Mouse (Mus musculus) cerebellum, postnatal 10 days (tissue): ENCODE data around the gene Hspa1b.
"Not testable (repeated sequence)": the region's sequence is repeated elsewhere in the genome, so short reads cannot be mapped to it uniquely, and the experiment has no call there.

ENCODE experiments used
- DNase-seq, 2 experiments: peaks; one replicate each; pipeline ENCODE4 v3.0.0; 2021; ENCODE audit warnings: mixed read lengths in 2 of 2

Hspa1b gene

GRCm38 (mm10) chr17:34959130-34959778 lies at the start of gene Hspa1b:
TSS of gene Hspa1b (minus strand) at chr17:34959238.
- peak; percentile 77 to 79 for DNase-seq

DNA sequence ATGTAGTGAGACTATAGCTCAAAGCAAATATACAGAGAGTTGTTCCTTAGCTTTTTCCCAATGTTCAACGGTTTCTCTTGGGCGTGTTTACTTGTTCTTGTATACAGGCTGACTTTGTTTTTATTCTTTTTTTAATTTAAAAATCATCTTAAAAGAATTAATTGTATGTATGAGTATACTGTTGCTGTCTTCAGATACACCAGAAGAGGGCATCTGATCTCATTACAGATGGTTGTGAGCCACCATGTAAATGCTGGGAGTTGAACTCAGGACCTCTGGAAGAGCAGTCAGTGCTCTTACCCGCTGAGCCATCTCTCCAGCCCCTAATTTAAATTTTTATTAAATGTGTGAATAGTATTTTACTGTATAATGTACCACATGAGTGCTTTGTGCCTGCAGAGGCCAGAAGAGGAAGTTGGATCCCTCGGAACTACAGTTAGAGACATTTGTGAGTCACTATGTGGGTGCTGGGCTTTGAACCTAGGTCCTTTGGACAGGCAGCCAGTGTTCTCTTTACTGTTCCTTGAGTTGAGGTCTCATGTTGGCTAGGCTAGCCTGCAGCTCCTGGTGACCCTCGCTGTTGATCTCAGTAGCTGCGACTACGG lies 48.5 kb upstream of the Hspa1b start:
- no peak for DNase-seq

- DNase-seq: not testable (repeated sequence)
Observed at GRCm38 (mm10) chr17:35005902-35006301, 46.9 kb upstream of the Hspa1b start.

GRCm38 (mm10) chr17:35005158-35005557 lies 46.1 kb upstream of the Hspa1b start:
- DNase-seq: peak in 1 of 2 experiments; percentile 9

DNA sequence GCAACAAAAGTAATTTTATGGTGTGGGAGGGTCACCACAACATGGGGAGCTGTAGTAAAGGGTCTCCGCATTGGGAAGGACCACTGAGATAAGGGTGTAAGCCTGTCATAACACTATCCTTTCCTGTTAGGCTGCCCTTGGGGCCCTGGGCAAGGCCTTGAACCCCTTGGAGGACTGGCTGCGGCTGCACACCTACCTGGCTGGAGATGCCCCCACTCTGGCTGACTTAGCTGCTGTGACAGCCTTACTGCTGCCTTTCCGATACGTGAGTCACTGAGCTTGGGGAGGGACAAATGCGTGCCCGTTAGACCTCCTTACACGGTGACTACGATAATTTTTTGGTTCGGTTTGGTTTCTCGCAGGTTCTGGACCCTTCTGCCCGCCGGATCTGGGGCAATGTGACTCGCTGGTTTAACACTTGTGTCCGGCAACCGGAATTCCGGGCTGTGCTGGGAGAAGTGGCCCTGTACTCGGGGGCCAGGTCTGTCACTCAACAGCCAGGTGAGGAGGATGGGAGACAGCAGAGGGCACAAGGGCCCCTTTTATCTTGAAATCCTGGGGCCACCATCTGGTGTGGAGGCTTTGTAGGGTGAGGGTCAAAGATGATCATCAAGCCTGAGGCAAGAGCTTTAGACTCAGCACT lies 45.2 kb upstream of the Hspa1b start:
- no peak for DNase-seq

- DNase-seq: no peak
Observed at GRCm38 (mm10) chr17:35003022-35003838, 44.2 kb upstream of the Hspa1b start.

DNA sequence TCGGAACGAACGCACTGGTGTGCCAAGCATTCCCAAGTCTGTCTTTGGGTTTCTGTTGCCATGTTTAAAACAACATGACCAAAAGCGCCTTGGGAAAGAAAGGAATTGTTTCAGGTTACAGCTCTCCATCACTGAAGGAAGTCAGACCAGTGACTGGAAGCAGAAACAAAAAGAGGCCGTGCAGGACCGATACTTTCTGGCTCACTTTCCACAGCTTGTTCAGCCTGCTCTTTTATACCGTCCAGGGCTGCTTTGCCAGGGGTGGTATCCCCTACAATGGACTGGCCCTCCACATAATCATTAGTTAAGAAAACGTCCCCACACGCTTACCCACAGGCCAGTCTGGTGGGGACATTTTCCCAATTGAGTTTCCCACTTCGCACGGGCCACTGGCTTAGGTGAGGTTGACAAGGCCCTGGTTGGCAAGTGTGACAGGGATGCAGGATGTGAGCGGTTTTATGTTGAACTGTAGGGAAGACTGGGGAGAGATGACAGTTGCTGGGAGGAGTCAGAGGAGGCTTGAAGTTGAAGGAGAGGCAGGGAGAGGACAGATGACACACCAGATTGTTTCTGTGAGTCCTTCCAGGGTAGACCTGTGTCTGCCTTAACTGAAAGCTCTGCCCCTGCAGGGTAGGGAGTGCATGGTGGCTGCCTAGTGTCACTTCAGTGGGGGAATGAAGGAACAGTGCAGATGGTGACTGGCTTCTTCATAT lies 43.3 kb upstream of the Hspa1b start:
- peak; percentile 22 to 42 for DNase-seq

DNA sequence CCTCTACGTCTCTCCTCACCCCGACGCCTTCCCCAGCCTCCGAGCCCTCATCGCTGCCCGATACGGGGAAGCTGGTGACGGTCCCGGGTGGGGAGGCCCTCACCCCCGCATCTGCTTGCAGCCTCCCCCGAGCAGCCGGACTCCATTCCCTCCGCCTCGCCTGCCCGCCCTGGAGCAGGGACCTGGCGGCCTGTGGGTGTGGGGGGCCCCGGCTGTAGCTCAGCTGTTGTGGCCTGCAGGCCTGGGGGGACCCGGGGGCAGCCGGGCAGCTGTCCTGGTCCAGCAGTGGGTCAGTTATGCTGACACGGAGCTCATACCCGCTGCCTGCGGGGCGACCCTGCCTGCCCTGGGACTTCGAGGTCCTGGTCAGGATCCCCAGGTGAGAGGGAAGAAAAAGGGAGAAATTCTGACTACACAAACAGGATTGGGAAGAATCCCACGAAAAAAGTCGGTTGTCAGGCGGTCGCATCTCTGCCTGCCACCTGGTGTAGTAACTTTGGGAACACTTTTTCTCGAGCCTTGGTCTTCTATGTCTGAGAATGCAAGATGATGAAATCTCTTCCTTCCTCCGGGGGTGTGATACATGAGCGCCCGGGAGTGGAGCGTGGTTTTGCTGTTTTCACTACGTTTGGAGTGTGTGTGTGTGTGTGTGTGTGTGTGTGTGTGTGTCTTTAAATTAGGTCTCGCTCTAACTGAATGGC lies 42.6 kb upstream of the Hspa1b start:
- DNase-seq: peak in 1 of 2 experiments; percentile 37

DNA sequence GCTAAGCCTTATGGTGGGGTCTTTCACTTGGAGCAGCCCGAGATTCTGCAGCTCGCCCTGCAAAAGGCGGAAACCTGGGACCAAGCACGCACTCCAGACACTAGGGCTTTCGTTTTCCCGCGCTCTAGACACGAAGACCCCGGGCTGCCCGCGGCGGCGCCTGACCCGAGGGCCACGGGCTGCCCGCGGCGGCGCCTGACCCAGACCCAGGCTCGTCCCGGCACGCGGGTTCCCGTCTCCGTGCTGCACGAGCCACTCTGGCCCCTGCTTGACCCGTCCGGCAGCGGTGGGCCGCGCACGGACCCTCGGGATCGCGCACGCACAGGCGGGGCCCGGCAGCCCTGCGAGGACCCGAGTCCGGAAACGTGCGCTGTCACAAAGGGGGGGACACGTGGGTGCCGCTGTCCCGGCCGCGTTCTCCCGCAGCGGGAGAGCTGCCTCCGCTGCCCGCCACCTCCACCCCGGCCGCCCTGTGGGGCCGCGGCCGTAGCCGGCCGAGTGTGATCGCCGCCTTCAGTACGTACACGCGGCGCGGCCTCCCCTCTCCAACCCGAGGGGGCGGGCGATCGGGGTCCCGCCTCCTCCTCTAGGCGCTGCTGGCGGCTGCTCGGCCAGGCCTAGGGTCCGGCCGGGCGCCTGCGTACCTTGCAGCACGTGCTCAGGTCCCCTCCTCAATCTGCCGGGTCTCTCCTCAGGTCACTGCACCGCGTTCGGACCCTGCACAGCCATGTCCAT lies 41.8 kb upstream of the Hspa1b start, which contains the start of gene Vars:
TSS of gene Vars (plus strand) at position 271 of the 735 bp plus-strand sequence.
- peak; percentile 88 to 92 for DNase-seq

- not testable (repeated sequence) for DNase-seq
Observed at GRCm38 (mm10) chr17:34999871-35000716, 41.1 kb upstream of the Hspa1b start.

DNA sequence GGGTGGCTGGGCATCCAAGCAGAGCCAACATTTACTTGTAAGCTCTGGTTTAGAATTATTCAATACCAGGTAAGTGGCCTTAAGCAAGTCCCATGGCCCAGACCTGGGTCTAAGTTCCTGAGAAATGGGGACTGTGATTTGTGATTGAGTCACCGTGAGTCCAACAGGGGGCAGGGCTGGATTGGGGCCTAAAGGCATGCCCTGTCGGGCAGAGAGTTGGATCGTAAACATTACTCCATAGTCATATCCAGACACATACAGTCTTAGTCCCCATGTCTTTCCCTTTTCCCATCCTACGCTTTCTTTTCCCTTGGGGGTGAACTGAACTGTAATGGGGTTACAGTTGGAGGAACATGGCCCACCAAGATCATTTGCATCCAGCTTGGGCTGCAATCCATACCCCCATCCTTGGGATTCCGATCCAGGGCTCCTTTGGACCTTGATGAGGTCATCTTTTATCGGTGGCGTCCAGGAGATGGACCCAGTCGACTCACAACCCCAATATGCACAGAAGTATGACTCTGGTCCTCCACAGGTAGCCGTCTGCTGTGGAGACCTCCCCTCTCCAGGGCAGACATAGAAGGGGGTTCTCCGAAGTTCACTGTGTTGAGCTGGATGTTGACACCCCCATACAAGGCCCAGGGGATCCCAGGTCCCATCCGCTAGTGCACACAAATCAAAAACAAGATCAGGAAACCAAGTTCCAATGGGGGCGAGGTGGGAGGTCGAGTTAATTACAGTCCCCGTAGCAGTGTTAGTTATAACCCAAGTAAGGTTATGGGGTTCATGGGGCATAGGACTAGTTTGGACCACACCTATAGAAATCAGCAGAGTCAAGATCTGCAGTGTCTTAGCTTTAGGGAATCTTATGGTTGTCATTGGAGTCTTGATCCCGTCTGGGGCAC lies 39.7 kb upstream of the Hspa1b start:
- no peak for DNase-seq

DNA sequence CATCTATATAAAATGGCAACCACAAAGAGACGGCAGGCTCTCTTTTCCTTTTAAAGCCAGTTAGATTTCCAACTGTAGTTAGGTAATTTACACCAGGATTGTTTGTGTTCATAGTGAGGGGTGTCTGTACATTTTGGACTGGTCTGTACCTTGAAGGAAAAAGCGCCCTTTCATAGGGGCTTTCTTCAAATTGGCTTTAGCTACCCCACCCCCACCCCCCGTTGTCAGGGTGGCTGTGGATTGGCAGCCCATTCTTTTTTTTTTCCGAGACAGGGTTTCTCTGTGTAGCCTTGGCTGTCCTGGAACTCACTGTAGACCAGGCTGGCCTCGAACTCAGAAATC lies 38.1 kb upstream of the Hspa1b start:
- no peak for DNase-seq

GRCm38 (mm10) chr17:34996411-34997141 lies 37.5 kb upstream of the Hspa1b start:
- DNase-seq: no peak

DNA sequence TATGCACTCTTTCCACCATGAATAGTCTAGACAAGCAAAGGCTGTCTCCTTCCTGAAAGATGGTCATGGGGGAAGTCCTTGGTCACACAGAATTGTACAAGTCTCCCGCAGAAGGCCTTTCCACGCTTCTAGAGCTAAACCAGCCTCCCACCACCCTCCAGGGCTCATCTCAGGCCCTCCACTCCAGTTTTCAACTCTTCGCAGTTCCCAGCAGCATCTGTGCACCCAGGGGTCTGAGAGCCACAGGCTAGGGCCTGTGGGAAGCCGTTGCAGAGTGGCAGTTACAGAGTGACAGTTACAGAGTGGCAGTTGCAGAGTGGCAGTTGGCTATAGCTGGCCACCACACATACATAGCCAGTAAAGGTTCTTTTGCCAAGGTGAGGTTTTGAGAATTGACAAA lies 36.9 kb upstream of the Hspa1b start:
- DNase-seq: not testable (repeated sequence)

- DNase-seq: not testable (repeated sequence)
Observed at GRCm38 (mm10) chr17:34995192-34995591, 36.2 kb upstream of the Hspa1b start.

DNA sequence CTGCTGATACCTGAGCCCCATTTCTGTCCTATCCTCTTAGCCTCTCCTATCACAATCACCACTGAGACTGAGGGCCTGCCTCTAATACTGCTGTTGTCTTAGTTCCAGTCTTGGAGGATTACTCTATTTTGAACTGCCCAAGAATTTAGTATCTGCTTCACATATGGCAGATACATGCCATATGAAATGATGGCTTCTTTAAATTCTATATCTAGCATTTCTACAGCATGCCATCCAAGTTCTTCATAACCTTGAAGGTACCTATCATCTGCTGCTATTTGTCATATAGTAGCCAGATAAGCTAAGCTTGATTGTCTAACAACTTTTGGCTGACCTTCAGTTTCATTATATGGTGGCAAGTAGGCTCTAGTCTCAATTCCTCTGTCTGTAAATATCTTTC lies 35.7 kb upstream of the Hspa1b start:
- no peak for DNase-seq

DNA sequence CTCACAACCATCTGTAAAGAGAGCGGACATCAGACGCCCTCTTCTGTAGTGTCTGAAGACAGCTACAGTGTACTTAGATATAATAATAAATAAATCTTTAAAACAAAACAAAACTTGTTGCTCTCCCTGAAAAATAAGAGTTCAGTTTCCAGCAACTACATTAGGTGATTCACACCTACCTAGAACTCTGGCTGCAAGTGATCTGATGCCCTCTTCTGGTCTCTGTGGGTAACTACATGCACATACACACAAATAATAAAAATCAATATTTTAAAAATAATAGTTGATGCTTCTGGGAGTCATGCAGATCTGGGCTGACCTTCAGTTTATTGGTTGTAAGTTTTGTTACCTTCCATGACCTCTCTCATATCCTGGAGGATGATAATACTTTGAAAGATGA lies 25.2 kb upstream of the Hspa1b start:
- peak; percentile 37 to 57 for DNase-seq

- DNase-seq: no peak
Observed at GRCm38 (mm10) chr17:34982328-34982727, 23.3 kb upstream of the Hspa1b start.
